Comparison of ENCODE assay signal across 19 mouse cellular contexts in genomic region chrX:168810513-168811265, GRCm38 (mm10). TPM values are rescaled to one million over a fixed set of nuclear protein-coding genes. Genes with fewer than 3 reads are reported as not detected.
DNase-seq lines count a peak whose midpoint lies in the region; ATAC-seq lines count a peak whose summit lies in the region.
"Had no signal": no experiment of that assay in that cellular context is flagged by ENCODE, and none has a peak within 500 bp of the region (broad histone marks: within the 10 kb centered on the region; RNA-seq: fewer than 3 reads in every experiment).

No protein-coding gene starts in this region.

- ATAC-seq in activated CD4-positive, CD25-positive, alpha-beta regulatory T cell, adult 4 months = peak; percentile 69
- peak; percentile 96 for ATAC-seq in megakaryocyte, adult 5-6 weeks (ENCODE audit: poor library complexity, severe bottlenecking)
- ATAC-seq: forebrain, embryonic 15.5 days; hindbrain, postnatal 0 days; intestine, embryonic 16.5 days; midbrain, embryonic 16.5 days had no signal

- peak; percentile 1 for DNase-seq in thymus, postnatal 0 days (ENCODE audit: low spot score)
- DNase-seq in thymus, postnatal 25 days = no peak
- no peak for DNase-seq in urinary bladder, adult 18-20 months (ENCODE audit: low spot score in 2 of 2)
- no peak for DNase-seq in urinary bladder, postnatal 25 days (ENCODE audit: low spot score)
- DNase-seq in kidney, adult 11 months = no peak
- DNase-seq: adrenal gland, postnatal 25 days; cerebellum, adult 11-12 months; cerebellum, adult 9-11 months; kidney, postnatal 14 days; layer of hippocampus, adult 9-11 months; lung, adult 2 months; lung, postnatal 10 days; right cerebral cortex, postnatal 14 days had no signal

RNA-seq across cellular contexts. Expression of gene Arhgap6, which starts 15.8 kb away (rescaled TPM):
- polyA plus RNA-seq in thymus, postnatal 0 days (2015; fragmentation: Nextera tagmentation; extraction: Ambion mirVana) = 1.0 and 1.2 TPM in 2 replicates
- under 1 TPM; 0.24 to 0.41 TPM for polyA plus RNA-seq in activated CD4-positive, CD25-positive, alpha-beta regulatory T cell, adult 4 months (2017; shearing (Covaris generic))
- 2.5 and 3.3 TPM in 2 replicates for total RNA-seq in megakaryocyte, adult 5-6 weeks (2015)
- total RNA-seq in megakaryocyte, adult 5-6 weeks (2017) = 1.8 and 1.9 TPM in 2 replicates
